Mouse (Mus musculus): ENCODE results near the gene Kncn.

DNA sequence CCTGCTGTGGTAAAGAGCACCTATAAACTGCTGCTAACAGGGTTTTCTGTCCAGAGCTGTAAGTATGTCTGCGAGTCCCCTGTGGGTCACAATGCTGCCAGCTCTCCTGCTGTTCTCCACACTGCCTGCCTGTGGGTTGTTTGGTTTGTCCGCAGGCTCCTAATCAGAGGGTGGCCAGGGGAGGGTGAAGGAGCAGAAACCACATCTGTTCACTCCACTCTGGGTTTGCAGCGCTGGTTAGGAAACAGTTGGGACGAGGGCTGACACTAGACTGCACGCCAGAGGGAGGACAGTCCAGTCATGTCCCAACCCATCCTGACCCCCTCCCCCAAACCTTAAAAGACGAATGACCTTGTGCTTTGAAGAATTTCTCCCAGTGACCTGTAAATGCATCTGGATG is 29.1 kb upstream of the Kncn start:
- TF ChIP-seq EP300 (IDR thresholded peaks at IDR 0.05; ENCODE audit: low read depth) (no peak), CTCF (IDR thresholded peaks at IDR 0.05; ENCODE audit: low read depth) (no peak)

All from liver, postnatal 0 days (tissue).